Mouse (Mus musculus): ENCODE measurements around the gene Slc25a24.

DNA sequence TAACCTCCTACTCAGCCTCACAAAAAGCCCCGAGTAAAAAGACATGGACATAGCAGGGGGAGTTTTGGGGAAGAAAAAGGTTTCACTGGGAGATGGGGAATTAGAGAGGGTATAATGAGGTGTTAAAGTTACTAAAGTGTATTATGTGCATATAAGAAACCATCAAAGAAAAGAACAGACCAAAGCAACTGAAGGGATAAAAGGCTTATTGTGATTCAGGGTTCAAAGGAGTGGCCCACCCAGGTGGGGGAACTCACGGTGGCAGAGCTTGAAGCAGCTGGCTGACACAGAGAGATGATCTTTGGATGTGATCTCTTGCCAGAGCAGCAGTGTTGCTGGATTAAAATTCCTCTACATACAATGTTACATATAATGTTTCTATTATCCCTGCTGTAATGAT is 34.5 kb upstream of the Slc25a24 start:
- TF ChIP-seq CTCF (IDR thresholded peaks at IDR 0.05; ENCODE audit: control insufficient read depth, insufficient read depth, low read length), result no peak
- TF ChIP-seq POLR2A (IDR thresholded peaks at IDR 0.05; ENCODE audit: borderline replicate concordance, control insufficient read depth, low read depth, low read length), result no peak
